Mouse (Mus musculus) kidney, adult 2 months (tissue): ENCODE measurements around the gene Ripply3.

Source experiments
- CTCF ChIP-seq: fragments of 200-500 bp; conservative IDR thresholded peaks from 2 replicates; pipeline ENCODE4 v1.5.1; 2011; ENCODE audit warnings: low read depth, mild to moderate bottlenecking, control low read depth, low read length, moderate library complexity, mixed read lengths; ENCODE audit not compliant: insufficient read depth, insufficient read length
- POLR2A ChIP-seq: fragments of 200-500 bp; IDR thresholded peaks from one replicate; pipeline ENCODE4 v1.6.1; 2011; ENCODE audit warnings: low read depth, low read length, control low read depth

DNA sequence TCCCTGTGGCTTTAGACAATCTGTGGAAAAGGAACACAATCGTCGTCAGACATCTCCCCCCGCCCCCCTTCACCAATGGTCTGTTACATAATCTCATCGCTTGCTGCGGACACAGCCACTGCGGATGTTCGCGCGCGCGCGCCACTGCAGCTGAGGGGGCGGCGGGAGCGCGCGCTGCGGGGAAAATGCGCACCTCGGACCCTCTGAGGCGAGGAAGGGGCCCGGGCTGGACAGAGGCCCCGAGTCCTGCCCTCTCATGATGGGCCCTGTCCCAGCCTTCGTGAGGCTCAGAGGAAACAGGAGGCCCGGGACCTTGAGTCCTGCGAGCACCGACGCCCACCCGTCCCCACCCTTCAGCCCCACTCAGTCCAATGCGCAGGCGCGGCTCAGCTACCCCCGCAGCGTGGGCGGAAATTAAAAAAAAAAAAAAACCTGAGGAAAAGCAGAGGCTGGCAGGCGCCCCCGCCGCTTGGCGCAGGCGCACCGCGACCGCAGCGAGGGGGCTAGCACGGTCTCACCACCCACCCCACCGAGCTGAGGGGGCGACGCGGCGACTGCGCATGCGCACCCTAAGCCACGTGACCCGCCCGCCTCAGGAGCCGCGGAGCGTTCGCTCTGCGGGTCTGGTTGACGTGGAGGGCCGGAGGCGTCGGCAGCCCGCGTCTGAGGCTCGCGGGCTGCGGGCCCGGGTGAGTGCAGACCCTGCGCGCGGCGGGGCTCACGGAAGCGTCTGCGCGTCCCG, 42.1 kb downstream of the Ripply3 start, which contains the start of gene Ttc3:
- TF ChIP-seq POLR2A (peak; percentile 46), CTCF (no peak)
